Mouse (Mus musculus): ENCODE data around the gene Lsamp.

Lsamp gene

DNA sequence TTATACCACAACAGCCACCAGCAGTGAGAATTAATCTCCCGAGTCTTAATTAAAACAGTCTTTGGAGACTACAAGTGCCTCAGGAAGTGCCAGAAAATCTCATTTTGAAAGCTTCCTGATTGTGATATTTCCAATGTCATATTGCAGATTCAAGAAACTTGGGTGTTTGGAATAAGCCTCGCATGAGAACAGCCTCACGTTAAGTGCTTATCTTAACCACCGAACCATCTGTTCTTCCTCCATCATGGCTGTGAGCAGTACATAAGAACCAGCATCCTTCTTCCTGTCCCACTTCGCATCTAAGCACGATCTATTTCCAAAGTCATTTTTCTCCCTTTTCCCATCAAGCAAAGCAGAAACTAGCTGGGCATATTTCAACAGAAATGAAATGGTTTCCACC, 1780.1 kb downstream of the Lsamp start:
- DNase-seq (ENCODE audit: low read depth, low spot score): no peak

GRCm38 (mm10) chr16:41771427-41772125, 1787.4 kb downstream of the Lsamp start:
- no peak for DNase-seq (ENCODE audit: low read depth, low spot score)

- DNase-seq (ENCODE audit: low read depth, low spot score): no peak
These were observed 1793.4 kb downstream of the Lsamp start for GRCm38 (mm10) chr16:41777586-41777985.

- no peak for DNase-seq (ENCODE audit: low read depth, low spot score)
These were observed 1801.4 kb downstream of the Lsamp start for GRCm38 (mm10) chr16:41785600-41785999.

- no peak for DNase-seq (ENCODE audit: low read depth, low spot score)
These were observed 1802.5 kb downstream of the Lsamp start for GRCm38 (mm10) chr16:41786704-41787103.

- DNase-seq (ENCODE audit: low read depth, low spot score): no peak
These were observed 1803.0 kb downstream of the Lsamp start for GRCm38 (mm10) chr16:41787146-41787545.

DNA sequence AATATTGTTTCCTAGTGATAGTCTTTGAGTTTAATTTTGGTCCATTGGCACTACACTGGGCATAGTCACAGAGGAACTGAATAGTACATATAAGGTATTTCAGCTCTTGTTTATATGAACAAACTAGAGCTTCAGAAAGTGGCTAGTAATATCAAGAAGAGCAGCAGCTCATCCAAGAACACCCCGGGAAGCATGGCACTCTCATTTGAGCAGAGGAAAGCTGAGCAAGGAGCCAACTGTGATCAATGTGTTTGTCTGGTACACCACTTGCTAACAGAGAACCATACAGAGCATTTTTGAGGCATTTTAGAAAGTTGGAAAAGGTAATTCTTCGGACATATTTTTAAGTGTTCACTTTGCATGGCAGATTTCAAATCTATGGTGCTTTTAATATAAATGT, 1805.9 kb downstream of the Lsamp start:
- DNase-seq (ENCODE audit: low read depth, low spot score): no peak

DNA sequence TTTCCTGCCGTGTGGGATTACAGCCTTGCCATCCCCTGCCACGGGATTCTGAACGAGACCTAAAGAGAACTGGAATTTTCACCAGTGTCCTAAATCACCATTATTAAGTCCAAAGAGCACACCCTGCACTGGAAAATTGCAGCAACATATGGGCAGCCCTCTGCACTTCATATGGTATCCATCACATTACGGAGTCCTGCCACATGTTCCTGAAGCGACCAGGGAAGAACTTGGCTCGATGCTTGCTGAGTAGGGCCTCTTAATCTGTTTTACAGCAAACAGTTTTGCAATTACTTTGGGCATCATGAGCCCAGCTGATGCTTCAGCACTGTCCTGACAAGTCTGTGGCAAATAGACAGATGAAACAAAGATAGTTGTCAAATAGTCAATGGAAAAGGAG, 1836.2 kb downstream of the Lsamp start:
- no peak for DNase-seq (ENCODE audit: low read depth, low spot score)

DNA sequence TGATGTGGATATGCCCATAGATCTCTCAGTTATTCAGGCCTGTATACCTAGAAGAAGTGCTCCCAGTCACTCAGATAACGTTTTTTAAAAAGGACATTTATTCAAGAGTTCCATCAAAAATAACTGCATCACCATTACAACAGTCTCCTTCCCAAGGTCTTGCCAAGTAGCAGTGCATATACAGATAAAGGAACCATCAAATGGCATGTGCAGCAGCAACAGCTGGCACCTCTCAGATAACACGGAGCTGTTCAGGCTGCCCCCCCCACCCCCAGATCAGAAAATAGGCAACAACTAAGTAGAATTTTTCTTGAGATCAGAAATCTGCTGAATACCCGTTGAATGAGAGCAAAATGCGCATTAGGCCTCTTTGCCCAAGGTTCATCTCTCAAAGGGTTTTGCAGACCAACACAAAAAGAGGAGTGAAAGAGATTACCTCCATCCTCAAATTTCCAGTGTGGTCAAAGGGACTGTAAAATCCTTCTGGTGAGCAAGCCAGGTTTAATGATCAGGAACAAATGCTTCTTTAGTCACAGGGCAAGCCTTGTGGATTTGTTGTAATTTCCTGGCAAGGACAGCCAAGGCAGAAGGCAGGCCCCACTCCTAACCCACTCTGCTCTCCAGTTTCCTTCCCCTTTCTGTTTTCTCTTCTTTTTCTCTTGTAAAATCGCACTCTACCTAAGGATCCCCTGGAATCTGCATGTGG, 1842.9 kb downstream of the Lsamp start:
- DNase-seq (ENCODE audit: low read depth, low spot score): no peak

DNA sequence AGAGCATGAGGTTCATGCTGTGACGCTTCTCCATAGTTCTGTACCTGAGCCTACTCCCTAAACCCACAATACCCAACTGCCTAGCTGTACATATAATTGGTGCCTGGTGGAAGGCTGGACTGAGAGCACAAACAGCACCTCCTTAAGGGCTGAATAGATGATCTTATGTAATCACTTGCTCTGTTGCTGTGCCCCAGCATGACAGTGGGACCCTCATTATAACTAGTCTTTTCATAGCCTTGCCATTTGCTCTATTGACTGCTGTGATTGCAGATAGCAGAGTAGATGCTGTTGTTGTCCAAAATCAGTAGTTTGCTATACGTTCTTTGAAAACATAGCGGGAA, 1843.4 kb downstream of the Lsamp start:
- no peak for DNase-seq (ENCODE audit: low read depth, low spot score)

GRCm38 (mm10) chr16:41834637-41835036, 1850.5 kb downstream of the Lsamp start:
- DNase-seq (ENCODE audit: low read depth, low spot score): no peak

GRCm38 (mm10) chr16:41835745-41836144, 1851.6 kb downstream of the Lsamp start:
- DNase-seq (ENCODE audit: low read depth, low spot score): no peak

DNA sequence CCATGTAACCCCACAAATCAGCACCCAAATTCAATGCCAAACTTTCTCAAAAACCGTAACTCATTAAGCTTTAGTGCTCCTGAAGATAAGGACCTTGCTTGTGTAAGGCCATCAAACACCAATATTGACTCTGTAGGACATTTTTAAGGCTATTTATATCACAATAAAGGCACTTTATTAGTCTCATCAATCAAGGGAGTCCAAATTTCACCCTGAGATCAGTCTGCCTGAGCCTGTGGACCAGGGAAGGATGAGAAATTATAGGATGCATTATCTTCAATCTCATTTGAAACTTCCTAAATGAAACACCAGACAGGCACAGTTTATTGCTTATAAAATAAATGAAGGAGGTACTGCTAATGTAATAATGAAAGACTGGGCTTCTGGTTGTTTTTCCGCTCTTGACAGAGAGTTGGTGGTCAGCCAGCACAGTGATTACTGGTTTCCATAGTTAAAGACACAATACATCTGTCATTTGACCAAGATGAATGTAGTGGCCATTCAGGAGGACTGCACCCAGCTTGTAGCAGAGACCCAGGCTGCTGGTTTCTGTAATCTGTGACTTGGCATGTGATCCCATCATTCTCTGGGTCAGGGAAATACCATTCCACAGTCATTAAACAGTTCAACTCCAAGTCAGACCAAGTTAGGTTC, 1855.7 kb downstream of the Lsamp start:
- DNase-seq (ENCODE audit: low read depth, low spot score): no peak

DNA sequence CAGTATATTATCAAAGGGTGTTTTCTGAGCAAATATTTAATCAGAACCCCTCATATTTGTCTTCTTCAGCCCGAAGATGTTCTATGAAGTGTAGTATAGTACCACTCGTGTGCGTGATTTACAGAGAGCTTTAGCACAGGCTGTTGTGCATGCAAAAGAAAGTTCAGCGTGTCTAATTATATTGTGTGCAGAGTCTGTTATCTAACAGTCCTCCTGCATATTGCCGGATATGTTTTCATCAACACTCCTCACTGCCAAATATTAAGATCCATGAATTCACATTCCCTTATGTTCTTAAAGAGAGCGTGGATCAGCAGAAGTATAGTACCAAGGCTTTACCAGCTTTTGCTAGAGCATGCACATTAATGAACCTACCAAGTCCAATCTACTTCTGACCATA, 1862.7 kb downstream of the Lsamp start:
- no peak for DNase-seq (ENCODE audit: low read depth, low spot score)

- DNase-seq (ENCODE audit: low read depth, low spot score): no peak
These were observed 1887.9 kb downstream of the Lsamp start for GRCm38 (mm10) chr16:41871917-41872593.

DNA sequence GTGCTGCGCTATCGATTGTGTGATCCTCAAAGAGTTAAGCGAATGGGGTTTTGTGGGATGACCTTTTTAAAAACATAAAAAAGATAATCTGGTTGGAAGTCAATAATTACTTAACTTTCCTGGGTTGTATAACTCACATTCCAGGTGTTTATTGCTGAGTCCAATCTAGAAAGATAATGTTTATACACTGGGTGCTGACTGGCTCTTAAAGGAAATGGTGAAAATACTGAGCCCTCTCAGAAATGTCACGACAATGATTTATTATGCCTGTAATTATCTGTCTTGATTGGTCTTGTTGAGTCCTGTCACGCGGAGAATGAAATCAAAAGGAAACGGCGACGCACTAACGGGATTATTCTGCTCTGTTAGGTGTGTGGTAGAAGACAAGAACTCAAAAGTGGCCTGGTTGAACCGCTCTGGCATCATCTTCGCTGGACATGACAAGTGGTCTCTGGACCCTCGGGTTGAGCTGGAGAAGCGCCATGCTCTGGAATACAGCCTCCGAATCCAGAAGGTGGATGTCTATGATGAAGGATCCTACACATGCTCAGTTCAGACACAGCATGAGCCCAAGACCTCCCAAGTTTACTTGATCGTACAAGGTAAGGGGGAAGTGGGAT, 1904.5 kb downstream of the Lsamp start:
- DNase-seq (ENCODE audit: low read depth, low spot score): no peak

GRCm38 (mm10) chr16:41900783-41901182, 1916.6 kb downstream of the Lsamp start:
- DNase-seq (ENCODE audit: low read depth, low spot score): no peak

DNA sequence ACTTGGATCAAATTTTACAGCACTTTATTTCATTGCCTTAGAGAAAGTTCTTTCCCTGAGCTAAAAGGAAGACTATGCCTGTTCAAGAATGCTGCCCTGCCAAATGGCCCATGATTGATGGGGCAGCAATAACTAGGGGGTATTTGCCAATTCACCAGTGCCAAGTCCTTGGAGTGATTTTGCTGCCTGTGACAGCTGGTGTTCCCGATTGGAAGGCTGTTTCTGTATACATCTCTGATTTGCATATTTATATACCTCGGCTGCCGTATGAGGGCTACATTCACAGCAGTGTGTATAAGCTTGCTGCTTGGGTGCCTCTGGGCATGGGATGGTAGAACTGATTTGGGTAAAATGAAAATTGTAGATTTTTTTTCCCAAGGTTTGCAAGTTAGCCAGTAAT, 1919.5 kb downstream of the Lsamp start:
- no peak for DNase-seq (ENCODE audit: low read depth, low spot score)

GRCm38 (mm10) chr16:41912584-41913193, 1928.5 kb downstream of the Lsamp start:
- no peak for DNase-seq (ENCODE audit: low read depth, low spot score)

GRCm38 (mm10) chr16:41913346-41913745, 1929.2 kb downstream of the Lsamp start:
- DNase-seq (ENCODE audit: low read depth, low spot score): no peak

GRCm38 (mm10) chr16:41916342-41916741, 1932.2 kb downstream of the Lsamp start:
- DNase-seq (ENCODE audit: low read depth, low spot score): no peak
